25 mouse cellular contexts compared by ENCODE assay signal in the genomic region with DNA sequence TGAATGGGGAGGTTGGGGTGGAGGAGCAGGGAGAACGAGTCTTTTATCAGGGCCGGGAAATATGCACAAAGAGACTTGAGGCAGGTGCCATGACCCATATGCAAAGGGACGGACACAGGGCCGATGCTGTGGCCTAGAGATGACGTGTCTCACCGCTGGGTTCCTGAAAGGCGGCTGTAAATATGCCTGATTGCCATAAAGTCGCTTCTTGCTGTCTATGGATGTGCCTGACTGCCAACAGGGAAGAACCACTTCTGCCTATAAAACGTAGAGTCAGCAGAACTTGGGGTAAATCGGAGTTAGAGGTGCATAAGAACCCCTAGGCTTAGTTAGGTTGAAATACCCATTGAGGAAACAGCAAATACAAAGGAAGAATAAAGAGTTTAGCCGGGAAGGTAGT. TPM values are rescaled to one million over a fixed set of nuclear protein-coding genes. Genes with fewer than 3 reads are reported as not detected.
DNase-seq lines count a peak whose midpoint lies in the region; ATAC-seq and TF ChIP-seq lines count a peak whose summit lies in the region.
"Had no signal": no experiment of that assay in that cellular context is flagged by ENCODE, and none has a peak within 500 bp of the region (broad histone marks: within the 10 kb centered on the region; RNA-seq: fewer than 3 reads in every experiment).

No protein-coding gene starts in this region.

- TF ChIP-seq CTCF in heart, adult 2 months (IDR thresholded peaks at IDR 0.05) = no peak
- no peak for TF ChIP-seq CTCF in MEL (IDR thresholded peaks at IDR 0.05 in 2 of 3, conservative IDR thresholded peaks at IDR 0.05 in 1 of 3; ENCODE audit: control insufficient read depth in 1 of 3, insufficient read depth in 1 of 3, low read depth in 2 of 3, low read length in 3 of 3, poor library complexity in 1 of 3, severe bottlenecking in 1 of 3)

- intact Hi-C loops in heart, adult 2 months (cut with DNase I) = no loop called here
- intact Hi-C loops in heart, postnatal 36 days (cut with DNase I) = loop anchor here (5.0 kb wide), 1 partner anchor 93 kb away; no protein-coding TSS in a partner anchor

- no peaks in the 10 kb centered on the region for H3K27me3 ChIP-seq in heart, adult 2 months (ENCODE audit: control insufficient read depth, insufficient read depth, low read length)
- no peaks in the 10 kb centered on the region for H3K27me3 ChIP-seq in liver, embryonic 12.5 days (replicated peaks)
- no peaks in the 10 kb centered on the region; a peak in 1 of 4 replicates for H3K27me3 ChIP-seq in MEL (ENCODE audit: control insufficient read depth in 1 of 2, insufficient read depth in 2 of 2, low read length in 2 of 2)
- H3K27me3 ChIP-seq in kidney, embryonic 14.5 days (ENCODE audit: control insufficient read depth, insufficient read depth, low read length) = no peaks in the 10 kb centered on the region
- H3K27me3 ChIP-seq: heart, embryonic 15.5 days; limb, embryonic 15.5 days had no signal

- no peak for TF ChIP-seq POLR2A in heart, adult 2 months (IDR thresholded peaks at IDR 0.05; ENCODE audit: insufficient read depth, low read depth, low read length)
- no peak for TF ChIP-seq POLR2A in MEL (IDR thresholded peaks at IDR 0.05; ENCODE audit: control insufficient read depth in 1 of 2, insufficient read depth in 1 of 2, low read depth in 1 of 2, low read length in 2 of 2, poor library complexity in 1 of 2)

- TF ChIP-seq RAD21 in MEL (IDR thresholded peaks at IDR 0.05; ENCODE audit: low read depth, low read length) = no peak

- H3K36me3 ChIP-seq in heart, adult 2 months (ENCODE audit: control insufficient read depth, insufficient read depth, low read length) = no peaks in the 10 kb centered on the region
- H3K36me3 ChIP-seq in liver, embryonic 12.5 days = no peaks in the 10 kb centered on the region
- H3K36me3 ChIP-seq in MEL (ENCODE audit: control insufficient read depth in 1 of 2, insufficient read depth in 2 of 2, low read length in 2 of 2) (peaks cover 0 to 6% of the 10 kb centered on the region in 2 experiments; a peak in 1 of 4 replicates), macrophage (ENCODE audit: inconsistent target) (no peaks in the 10 kb centered on the region; the same call in 1 of the 2 replicates)
- no peaks in the 10 kb centered on the region for H3K36me3 ChIP-seq in kidney, embryonic 14.5 days (ENCODE audit: control insufficient read depth, insufficient read depth, low read length)
- H3K36me3 ChIP-seq: heart, embryonic 15.5 days; hindbrain, embryonic 10.5 days; limb, embryonic 15.5 days had no signal

- H3K4me2 ChIP-seq in liver, embryonic 12.5 days = no peak overlapping the region
- no peak overlapping the region for H3K4me2 ChIP-seq in kidney, embryonic 14.5 days (replicated peaks; ENCODE audit: low read depth, low read length)
- H3K4me2 ChIP-seq: heart, embryonic 15.5 days; limb, embryonic 15.5 days; lung, embryonic 14.5 days had no signal

- no peak overlapping the region for H3K9ac ChIP-seq in heart, adult 2 months (ENCODE audit: low read depth, low read length)
- H3K9ac ChIP-seq in liver, embryonic 12.5 days = no peak overlapping the region
- no peak overlapping the region for H3K9ac ChIP-seq in MEL (ENCODE audit: control insufficient read depth, low read depth, low read length, poor library complexity, severe bottlenecking)
- no peak overlapping the region for H3K9ac ChIP-seq in kidney, embryonic 14.5 days (ENCODE audit: low read depth, low read length)
- H3K9ac ChIP-seq: heart, embryonic 15.5 days; limb, embryonic 15.5 days; lung, embryonic 14.5 days had no signal

- no peaks in the 10 kb centered on the region for H3K9me3 ChIP-seq in liver, embryonic 12.5 days (replicated peaks)
- H3K9me3 ChIP-seq in MEL (replicated peaks; ENCODE audit: insufficient read depth, low read length) = no peaks in the 10 kb centered on the region
- H3K9me3 ChIP-seq in kidney, embryonic 14.5 days (ENCODE audit: control insufficient read depth, low read length) = no peaks in the 10 kb centered on the region
- H3K9me3 ChIP-seq: heart, embryonic 15.5 days; hindbrain, embryonic 10.5 days; limb, embryonic 15.5 days had no signal

- peak overlapping the region; percentile 22; the same call in 1 of the 2 replicates for H3K27ac ChIP-seq in heart, adult 2 months
- H3K27ac ChIP-seq in liver, embryonic 12.5 days = peak overlapping the region; percentile 36; the same call in 1 of the 2 replicates
- H3K27ac ChIP-seq in MEL (ENCODE audit: control insufficient read depth, low read depth, low read length) = no peak overlapping the region
- H3K27ac ChIP-seq in macrophage = peak overlapping the region; percentile 97
- no peak overlapping the region for H3K27ac ChIP-seq in kidney, embryonic 14.5 days (ENCODE audit: low read depth, low read length)
- H3K27ac ChIP-seq: hindbrain, embryonic 10.5 days; hindbrain, postnatal 0 days; limb, embryonic 15.5 days had no signal

- no peaks in the 10 kb centered on the region for H3K79me2 ChIP-seq in heart, adult 2 months (replicated peaks; ENCODE audit: control insufficient read depth, insufficient read depth, low read length)
- no peaks in the 10 kb centered on the region for H3K79me2 ChIP-seq in MEL (ENCODE audit: control insufficient read depth, insufficient read depth, low read length, poor library complexity)
- peaks cover 42% of the 10 kb centered on the region for H3K79me2 ChIP-seq in macrophage (ENCODE audit: inconsistent target)

- 75% methylated on average over 11 of the region's 11 CpGs for WGBS in heart, adult 2 months
- WGBS in liver, embryonic 12.5 days (ENCODE audit: insufficient replicate concordance) = 73% methylated on average over 11 of the region's 11 CpGs
- WGBS in macrophage (ENCODE audit: missing documents) = 65% methylated on average over 11 of the region's 11 CpGs
- 77% methylated on average over 11 of the region's 11 CpGs for WGBS in kidney, embryonic 14.5 days

- peak in 1 of 2 experiments; percentile 34 for DNase-seq in heart, adult 2 months
- no peak for DNase-seq in heart, postnatal 36 days
- DNase-seq in liver = no peak
- DNase-seq in MEL (ENCODE audit: low read depth, low spot score) = peak; percentile 3
- DNase-seq: adrenal gland, postnatal 14 days; cerebellum, adult 18-20 months; cerebellum, postnatal 25 days; embryo, embryonic 11 days; kidney, adult 18-20 months; lung, embryonic 14.5 days; retina, postnatal 1 day; right cerebral cortex, postnatal 4 days; thymus, postnatal 14 days had no signal

- peaks cover 2% of the 10 kb centered on the region; the same call in 1 of the 2 replicates for H3K4me1 ChIP-seq in heart, adult 2 months (ENCODE audit: control insufficient read depth, insufficient read depth, low read length)
- H3K4me1 ChIP-seq in liver, embryonic 12.5 days = peaks cover 25% of the 10 kb centered on the region
- peaks cover 2 to 4% of the 10 kb centered on the region in 2 experiments; a peak in 2 of 4 replicates for H3K4me1 ChIP-seq in MEL (ENCODE audit: control insufficient read depth in 1 of 2, insufficient read depth in 2 of 2, low read length in 2 of 2)
- no peaks in the 10 kb centered on the region for H3K4me1 ChIP-seq in kidney, embryonic 14.5 days (ENCODE audit: control insufficient read depth, insufficient read depth, low read length)
- H3K4me1 ChIP-seq: heart, embryonic 15.5 days; hindbrain, embryonic 10.5 days; limb, embryonic 15.5 days had no signal

- no peak for ATAC-seq in liver, embryonic 12.5 days
- no peak for ATAC-seq in erythroid progenitor cell, adult 5-6 weeks (replicated peaks; ENCODE audit: low FRiP score, poor library complexity, severe bottlenecking)
- ATAC-seq in kidney, embryonic 14.5 days (ENCODE audit: low FRiP score, low TSS enrichment) = no peak
- ATAC-seq: activated CD4-positive, CD25-positive, alpha-beta regulatory T cell, adult 4 months; forebrain, embryonic 16.5 days; hindbrain, postnatal 0 days; Patski had no signal

- no peak for TF ChIP-seq EP300 in heart, adult 2 months (IDR thresholded peaks at IDR 0.05; ENCODE audit: insufficient read depth, low read depth, low read length)
- no peak for TF ChIP-seq EP300 in MEL (IDR thresholded peaks at IDR 0.05; ENCODE audit: low read depth in 1 of 2, low read length in 2 of 2)

- H3K4me3 ChIP-seq in heart, adult 2 months = no peak overlapping the region
- no peak overlapping the region for H3K4me3 ChIP-seq in liver, embryonic 12.5 days
- H3K4me3 ChIP-seq in MEL (ENCODE audit: control insufficient read depth in 1 of 2, insufficient read depth in 1 of 2, low read depth in 2 of 2, low read length in 2 of 2) (no peak overlapping the region), macrophage (ENCODE audit: inconsistent target) (no peak overlapping the region)
- no peak overlapping the region for H3K4me3 ChIP-seq in kidney, embryonic 14.5 days (ENCODE audit: low read length)
- H3K4me3 ChIP-seq: heart, embryonic 15.5 days; hindbrain, embryonic 10.5 days; limb, embryonic 15.5 days had no signal

RNA-seq across cellular contexts. Expression of gene Ccr5, which starts 4.2 kb away (rescaled TPM):
- 1 to 10 TPM in 1 of 2 experiments, under 1 TPM in 1; 0.82 to 1.2 TPM for total RNA-seq in heart, adult 2 months (2021)
- polyA plus RNA-seq in heart, adult 2 months (2012; rRNA removed) = 2.2 and 3.1 TPM in 2 replicates
- total RNA-seq in heart, postnatal 36 days (2021) = 1 to 10 TPM; 1.5 to 5.1 TPM
- 1.6 TPM in 2 replicates for polyA plus RNA-seq in liver, embryonic 12.5 days (2016; fragmentation: Nextera tagmentation; extraction: Ambion mirVana)
- 0.04 TPM in 1 of 2 replicates, not detected in the other for total RNA-seq in MEL (2012; rRNA removed)
- polyA plus RNA-seq in MEL (2012; ENCODE audit: insufficient read depth in 1 of 2, insufficient read length in 2 of 2, low read depth in 1 of 2, low replicate concordance in 2 of 2, missing spikeins in 1 of 2) (under 1 TPM in 1 of 2 experiments, not detected in 1; 0.68 TPM), macrophage (2018) (25.3 to 36.3 TPM (median 25.4 TPM) in 3 replicates)
- 10 to 100 TPM in 24 of 26 experiments, 1 to 10 TPM in 2; 6.4 to 67.8 (median 36.9) TPM for total RNA-seq in macrophage (2018; cell fraction: chromatin; rRNA removed)
- 10 to 100 TPM; 11.2 to 47.8 (median 22.9) TPM for total RNA-seq in macrophage (2018; cell fraction: cytosol; rRNA removed)
- 100 to 1,000 TPM in 3 of 26 experiments, 10 to 100 TPM in 23; 35.1 to 108 (median 75.8) TPM for total RNA-seq in macrophage (2018; cell fraction: nucleus; rRNA removed)
- total RNA-seq in erythroid progenitor cell, adult 5-6 weeks (2015; ENCODE audit: low replicate concordance) = not detected in 2 replicates
- total RNA-seq in erythroid progenitor cell, adult 5-6 weeks (2017; ENCODE audit: low replicate concordance) = 0.13 and 0.23 TPM in 2 replicates
- polyA plus RNA-seq in kidney, embryonic 14.5 days (2014; fragmentation: Nextera tagmentation; extraction: Ambion mirVana) = 0.33 and 0.60 TPM in 2 replicates
- polyA plus RNA-seq: C2C12, Patski had no signal

RNA-seq across cellular contexts. Expression of gene Ccr2, which starts 23.8 kb away (rescaled TPM):
- total RNA-seq in heart, adult 2 months (2021) = under 1 TPM; 0.27 to 0.97 TPM
- polyA plus RNA-seq in heart, adult 2 months (2012; rRNA removed) = 1.7 TPM in 2 replicates
- total RNA-seq in heart, postnatal 36 days (2021) = 1 to 10 TPM; 1.2 to 1.7 TPM
- polyA plus RNA-seq in liver, embryonic 12.5 days (2016; fragmentation: Nextera tagmentation; extraction: Ambion mirVana) = 1.9 TPM in 2 replicates
- 6.2 and 10.8 TPM in 2 replicates for total RNA-seq in MEL (2012; rRNA removed)
- polyA plus RNA-seq in MEL (2012; ENCODE audit: insufficient read depth in 1 of 2, insufficient read length in 2 of 2, low read depth in 1 of 2, low replicate concordance in 2 of 2, missing spikeins in 1 of 2) (1 to 10 TPM in 1 of 2 experiments, not detected in 1; 4.1 TPM), macrophage (2018) (12.0 to 16.3 TPM (median 12.9 TPM) in 3 replicates)
- total RNA-seq in macrophage (2018; cell fraction: chromatin; rRNA removed) = 1 to 10 TPM in 22 of 26 experiments, under 1 TPM in 4; 0.13 to 3.2 (median 1.6) TPM
- 10 to 100 TPM in 7 of 26 experiments, 1 to 10 TPM in 19; 3.3 to 16.4 (median 8.1) TPM for total RNA-seq in macrophage (2018; cell fraction: cytosol; rRNA removed)
- 10 to 100 TPM in 16 of 26 experiments, 1 to 10 TPM in 10; 3.2 to 27.2 (median 11.5) TPM for total RNA-seq in macrophage (2018; cell fraction: nucleus; rRNA removed)
- total RNA-seq in erythroid progenitor cell, adult 5-6 weeks (2015; ENCODE audit: low replicate concordance) = 34.2 and 51.1 TPM in 2 replicates
- total RNA-seq in erythroid progenitor cell, adult 5-6 weeks (2017; ENCODE audit: low replicate concordance) = 21.4 and 26.1 TPM in 2 replicates
- polyA plus RNA-seq in kidney, embryonic 14.5 days (2014; fragmentation: Nextera tagmentation; extraction: Ambion mirVana) = 1.6 and 1.9 TPM in 2 replicates
- total RNA-seq: hindbrain, postnatal 0 days had no signal
- polyA plus RNA-seq: C2C12, Patski had no signal

Comparison
In these comparisons a context has a peak if more than half of its experiments do, and no peak if none do; other contexts are left out.
1. H3K27ac ChIP-seq: peak in heart, adult 2 months (single experiment), liver, embryonic 12.5 days (single experiment) and macrophage (single experiment); none in MEL (single experiment) and kidney, embryonic 14.5 days (single experiment).